ENCODE assay signal across 8 mouse cellular contexts in the genomic region with DNA sequence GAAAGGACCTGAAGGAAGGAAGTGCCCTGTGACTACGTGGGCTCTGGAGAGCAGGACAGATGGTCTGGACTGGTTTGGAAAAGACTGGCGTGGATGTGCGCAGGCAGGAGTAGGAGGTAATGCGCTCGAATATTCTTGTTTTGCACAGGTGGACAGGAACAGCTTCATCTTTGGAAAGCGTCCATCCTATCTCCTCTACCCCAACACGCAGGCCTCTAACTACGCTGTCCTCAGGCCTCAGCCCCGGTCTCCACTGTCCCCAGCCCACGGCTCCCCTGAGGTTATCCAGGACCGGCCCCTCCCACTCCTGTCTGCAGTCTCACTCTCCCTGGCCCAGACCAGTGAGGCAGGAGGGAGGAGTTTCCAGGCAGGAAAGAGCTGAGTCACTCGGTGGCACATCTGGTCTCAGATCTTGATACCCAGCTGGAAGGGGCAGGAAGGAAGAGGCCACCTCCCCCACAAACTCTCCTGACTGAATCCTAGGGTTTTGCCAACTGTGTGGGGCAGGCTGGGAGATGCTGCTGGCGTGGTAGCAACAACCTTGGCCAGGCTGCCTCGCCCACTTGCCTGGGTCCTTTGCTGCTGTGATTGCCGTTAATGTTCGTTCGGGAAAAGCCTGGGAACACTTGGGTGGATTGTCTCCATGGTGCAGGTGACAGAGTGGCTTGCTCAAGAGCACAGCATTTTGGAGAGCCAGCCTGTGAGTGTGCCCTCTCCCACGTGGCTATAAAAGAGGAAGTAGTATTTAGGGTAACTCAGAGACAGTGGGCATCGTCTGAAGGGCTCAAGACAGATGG. TPM values are rescaled to one million over a fixed set of nuclear protein-coding genes. Genes with fewer than 3 reads are reported as not detected.
DNase-seq lines count a peak whose midpoint lies in the region; ATAC-seq lines count a peak whose summit lies in the region.

No protein-coding gene starts in this region.

- intact Hi-C loops in left cerebral cortex, postnatal 36 days (cut with DNase I): no loop called here

- peaks cover 27% of the 10 kb centered on the region for H3K4me1 ChIP-seq in midbrain, embryonic 13.5 days (replicated peaks)
- H3K4me1 ChIP-seq in midbrain, embryonic 15.5 days: peaks cover 6% of the 10 kb centered on the region; the same call in 1 of the 2 replicates
- peaks cover 16% of the 10 kb centered on the region for H3K4me1 ChIP-seq in embryonic facial prominence, embryonic 15.5 days

- H3K9ac ChIP-seq in midbrain, embryonic 13.5 days (replicated peaks): no peak overlapping the region
- H3K9ac ChIP-seq in midbrain, embryonic 15.5 days: no peak overlapping the region
- H3K9ac ChIP-seq in embryonic facial prominence, embryonic 15.5 days: no peak overlapping the region

- H3K27ac ChIP-seq in midbrain, embryonic 13.5 days: no peak overlapping the region; the same call in 1 of the 2 replicates
- no peak overlapping the region for H3K27ac ChIP-seq in midbrain, embryonic 15.5 days
- peak overlapping the region; percentile 8 for H3K27ac ChIP-seq in embryonic facial prominence, embryonic 15.5 days (replicated peaks)

- H3K36me3 ChIP-seq in midbrain, embryonic 13.5 days: no peaks in the 10 kb centered on the region
- no peaks in the 10 kb centered on the region for H3K36me3 ChIP-seq in midbrain, embryonic 15.5 days (replicated peaks)
- H3K36me3 ChIP-seq in embryonic facial prominence, embryonic 15.5 days: no peaks in the 10 kb centered on the region

- no peaks in the 10 kb centered on the region; the same call in 1 of the 2 replicates for H3K27me3 ChIP-seq in midbrain, embryonic 13.5 days
- H3K27me3 ChIP-seq in midbrain, embryonic 15.5 days (replicated peaks): no peaks in the 10 kb centered on the region
- H3K27me3 ChIP-seq in embryonic facial prominence, embryonic 15.5 days: no peaks in the 10 kb centered on the region

- ATAC-seq in midbrain, embryonic 13.5 days: peak; percentile 60; the same call in 1 of the 2 replicates
- ATAC-seq in midbrain, embryonic 15.5 days (replicated peaks): no peak
- ATAC-seq in embryonic facial prominence, embryonic 15.5 days (ENCODE audit: insufficient number of reproducible peaks, low FRiP score, low TSS enrichment, low read depth): peak; percentile 34
- ATAC-seq in megakaryocyte-erythroid progenitor cell, adult 5-6 weeks (replicated peaks; ENCODE audit: low FRiP score, low TSS enrichment, poor library complexity, severe bottlenecking): peak; percentile 95

- DNase-seq in adrenal gland, postnatal 25 days: peak; percentile 63
- peak; percentile 69 for DNase-seq in heart, postnatal 4 days
- peak; percentile 67 to 71 for DNase-seq in left cerebral cortex, postnatal 36 days (ENCODE audit: low spot score in 2 of 2)
- DNase-seq in thymus, postnatal 25 days: peak; percentile 65

- no peak overlapping the region for H3K4me3 ChIP-seq in midbrain, embryonic 13.5 days (replicated peaks)
- H3K4me3 ChIP-seq in midbrain, embryonic 15.5 days: no peak overlapping the region
- H3K4me3 ChIP-seq in embryonic facial prominence, embryonic 15.5 days (replicated peaks): no peak overlapping the region

- no peaks in the 10 kb centered on the region for H3K9me3 ChIP-seq in midbrain, embryonic 13.5 days
- H3K9me3 ChIP-seq in midbrain, embryonic 15.5 days: no peaks in the 10 kb centered on the region
- H3K9me3 ChIP-seq in embryonic facial prominence, embryonic 15.5 days (replicated peaks): no peaks in the 10 kb centered on the region

- 44% methylated on average over 19 of the region's 19 CpGs for WGBS in midbrain, embryonic 13.5 days
- WGBS in midbrain, embryonic 15.5 days: 41% methylated on average over 19 of the region's 19 CpGs
- WGBS in embryonic facial prominence, embryonic 15.5 days: 25% methylated on average over 19 of the region's 19 CpGs

- H3K4me2 ChIP-seq in midbrain, embryonic 13.5 days (replicated peaks): no peak overlapping the region
- H3K4me2 ChIP-seq in midbrain, embryonic 15.5 days: no peak overlapping the region
- peak overlapping the region; percentile 1; the same call in 1 of the 2 replicates for H3K4me2 ChIP-seq in embryonic facial prominence, embryonic 15.5 days (replicated peaks)

RNA-seq across cellular contexts. Expression of a gene that starts 2.2 kb away (rescaled TPM):
- 5.1 and 5.4 TPM in 2 replicates for polyA plus RNA-seq in midbrain, embryonic 13.5 days (2015; fragmentation: Nextera tagmentation; extraction: Ambion mirVana)
- 9.4 and 9.7 TPM in 2 replicates for polyA plus RNA-seq in midbrain, embryonic 15.5 days (2015; fragmentation: Nextera tagmentation; extraction: Ambion mirVana)
- total RNA-seq in adrenal gland, postnatal 25 days (2021): 14.5 and 17.8 TPM in 2 replicates
- polyA plus RNA-seq in embryonic facial prominence, embryonic 15.5 days (2015; fragmentation: Nextera tagmentation; extraction: Ambion mirVana): 8.9 and 10.0 TPM in 2 replicates
- total RNA-seq in heart, postnatal 4 days (2021): 1 to 10 TPM; 6.5 to 8.6 TPM
- 10 to 100 TPM; 19.7 to 27.1 TPM for total RNA-seq in left cerebral cortex, postnatal 36 days (2021)
- total RNA-seq in megakaryocyte-erythroid progenitor cell, adult 5-6 weeks (2014; fragmentation: Nextera tagmentation): 0.20 and 0.45 TPM in 2 replicates
- 0.11 TPM in 1 of 2 replicates, not detected in the other for total RNA-seq in megakaryocyte-erythroid progenitor cell, adult 5-6 weeks (2017)

RNA-seq across cellular contexts. Expression of a gene that starts 24.0 kb away (rescaled TPM):
- 0.27 and 0.67 TPM in 2 replicates for polyA plus RNA-seq in midbrain, embryonic 13.5 days (2015; fragmentation: Nextera tagmentation; extraction: Ambion mirVana)
- 0.50 and 0.86 TPM in 2 replicates for polyA plus RNA-seq in midbrain, embryonic 15.5 days (2015; fragmentation: Nextera tagmentation; extraction: Ambion mirVana)
- 0.61 and 0.86 TPM in 2 replicates for total RNA-seq in adrenal gland, postnatal 25 days (2021)
- 4.9 and 6.9 TPM in 2 replicates for polyA plus RNA-seq in embryonic facial prominence, embryonic 15.5 days (2015; fragmentation: Nextera tagmentation; extraction: Ambion mirVana)
- 1 to 10 TPM; 8.7 to 9.5 TPM for total RNA-seq in heart, postnatal 4 days (2021)
- 1 to 10 TPM; 1.3 to 2.1 TPM for total RNA-seq in left cerebral cortex, postnatal 36 days (2021)
- total RNA-seq in megakaryocyte-erythroid progenitor cell, adult 5-6 weeks (2014; fragmentation: Nextera tagmentation): not detected in 2 replicates
- total RNA-seq in megakaryocyte-erythroid progenitor cell, adult 5-6 weeks (2017): not detected in 2 replicates

Comparison
In these comparisons a context has a peak if more than half of its experiments do, and no peak if none do; other contexts are left out.
1. RNA of a gene that starts 2.2 kb away (total RNA-seq): 19.7 to 27.1 TPM in left cerebral cortex, postnatal 36 days, 14.5 to 17.8 TPM in adrenal gland, postnatal 25 days and 6.5 to 8.6 TPM in heart, postnatal 4 days; 0.11 to 0.45 TPM in megakaryocyte-erythroid progenitor cell, adult 5-6 weeks; every median in the first group is over 4 times any median in the second.
2. Peak in every context shown above with its lines, with median percentiles within 50 percentile points of each other: DNase-seq.